Mouse (Mus musculus) layer of hippocampus, postnatal 14 days (tissue): ENCODE measurements around the gene Atp8a2. TPM values are rescaled to one million over a fixed set of nuclear protein-coding genes. Genes with fewer than 3 reads are reported as not detected.
A peak's percentile ranks its signal among the peaks of the same experiment; 100 is the strongest.

Source experiments
- DNase-seq, 2 experiments: peaks; one replicate each; pipeline ENCODE4 v3.0.0; 2021 to 2022; ENCODE audit warnings: low spot score in 2 of 2, mixed read lengths in 1 of 2
- total RNA-seq, 2 experiments: library from RNA; stranded (reverse); gene quantifications; 2 replicates each; pipeline ENCODE4 v1.2.3; 2021

Atp8a2 gene
- total RNA-seq, 2 experiments from 2014 or later = 51.4 to 61.8 TPM

DNA sequence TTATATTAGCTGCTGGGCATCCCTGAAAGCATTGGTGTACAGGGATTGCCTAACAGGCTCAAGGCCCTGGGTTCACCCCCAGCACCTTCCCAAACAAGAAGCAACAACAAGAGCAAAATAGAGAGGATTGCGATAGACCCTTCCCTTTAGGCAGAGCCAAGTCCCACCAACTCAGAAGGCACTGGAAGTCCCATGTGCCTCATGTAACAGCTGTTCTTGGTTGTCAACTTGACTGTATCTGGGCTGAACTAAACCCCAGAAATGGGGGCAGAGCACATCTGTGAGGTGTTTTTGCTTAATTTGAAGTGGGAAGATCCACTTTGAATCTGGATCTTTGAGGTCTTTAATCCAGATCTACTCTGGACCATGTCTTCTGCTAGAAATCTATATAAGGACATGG, 539.9 kb downstream of the Atp8a2 start:
- DNase-seq = no peak

DNA sequence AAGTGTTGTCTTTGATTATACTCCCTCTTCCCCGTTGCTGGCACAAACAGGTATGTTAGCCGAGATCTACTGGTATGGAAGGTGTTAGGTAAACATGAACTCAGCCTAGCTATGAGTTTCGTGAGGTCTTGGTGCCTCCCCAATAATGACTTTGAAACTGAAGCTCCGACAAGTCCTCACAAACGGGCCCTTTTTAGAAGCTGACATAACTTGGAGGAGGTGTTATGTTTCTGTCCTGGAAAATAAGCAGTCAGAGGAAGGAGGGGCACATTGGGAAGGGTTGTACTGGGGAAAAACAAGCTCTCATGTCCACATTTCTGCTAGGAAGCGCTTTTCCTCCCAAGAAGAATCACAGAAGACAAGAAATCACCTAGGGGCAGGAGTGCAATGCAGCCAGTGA, 540.4 kb downstream of the Atp8a2 start:
- DNase-seq = no peak

DNA sequence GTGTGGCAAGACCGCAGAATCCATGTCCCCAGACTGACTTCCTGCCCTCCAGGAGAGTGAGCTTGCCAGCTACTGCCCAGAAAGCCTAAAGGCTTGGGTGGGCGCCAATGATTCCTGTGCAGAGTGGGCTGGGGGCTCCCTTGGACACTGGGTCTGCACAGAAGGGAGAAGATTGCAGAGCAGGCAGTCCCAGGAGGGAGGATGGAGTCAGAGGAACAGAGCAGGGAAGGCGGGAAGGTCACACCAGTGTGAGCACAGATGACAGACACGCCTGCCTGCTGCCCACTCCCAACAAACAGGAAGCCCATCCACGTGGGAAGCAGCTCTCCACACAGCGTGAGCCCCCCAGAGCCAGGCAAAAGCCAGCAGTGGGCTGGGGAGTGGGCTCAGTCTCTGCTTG, 547.6 kb downstream of the Atp8a2 start:
- DNase-seq = no peak

DNA sequence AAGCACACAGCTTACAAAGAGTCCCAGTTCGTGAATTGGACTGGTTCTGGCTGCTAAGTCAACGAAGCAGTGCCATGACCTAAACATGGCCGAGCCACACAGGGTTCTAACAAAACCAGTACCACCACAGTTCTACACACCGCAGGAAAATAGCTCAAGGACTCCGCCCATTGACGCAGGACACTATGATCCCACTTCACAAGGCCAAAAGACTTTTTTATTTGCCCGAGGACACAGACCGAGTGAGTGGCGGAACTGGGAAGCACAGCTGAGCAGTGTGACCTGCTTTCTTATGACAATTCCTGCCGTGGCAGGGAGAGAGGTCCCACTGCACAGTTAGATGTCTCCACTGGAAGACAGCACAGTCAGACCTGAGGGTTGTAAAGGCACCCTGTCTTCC, 548.4 kb downstream of the Atp8a2 start:
- no peak for DNase-seq

DNA sequence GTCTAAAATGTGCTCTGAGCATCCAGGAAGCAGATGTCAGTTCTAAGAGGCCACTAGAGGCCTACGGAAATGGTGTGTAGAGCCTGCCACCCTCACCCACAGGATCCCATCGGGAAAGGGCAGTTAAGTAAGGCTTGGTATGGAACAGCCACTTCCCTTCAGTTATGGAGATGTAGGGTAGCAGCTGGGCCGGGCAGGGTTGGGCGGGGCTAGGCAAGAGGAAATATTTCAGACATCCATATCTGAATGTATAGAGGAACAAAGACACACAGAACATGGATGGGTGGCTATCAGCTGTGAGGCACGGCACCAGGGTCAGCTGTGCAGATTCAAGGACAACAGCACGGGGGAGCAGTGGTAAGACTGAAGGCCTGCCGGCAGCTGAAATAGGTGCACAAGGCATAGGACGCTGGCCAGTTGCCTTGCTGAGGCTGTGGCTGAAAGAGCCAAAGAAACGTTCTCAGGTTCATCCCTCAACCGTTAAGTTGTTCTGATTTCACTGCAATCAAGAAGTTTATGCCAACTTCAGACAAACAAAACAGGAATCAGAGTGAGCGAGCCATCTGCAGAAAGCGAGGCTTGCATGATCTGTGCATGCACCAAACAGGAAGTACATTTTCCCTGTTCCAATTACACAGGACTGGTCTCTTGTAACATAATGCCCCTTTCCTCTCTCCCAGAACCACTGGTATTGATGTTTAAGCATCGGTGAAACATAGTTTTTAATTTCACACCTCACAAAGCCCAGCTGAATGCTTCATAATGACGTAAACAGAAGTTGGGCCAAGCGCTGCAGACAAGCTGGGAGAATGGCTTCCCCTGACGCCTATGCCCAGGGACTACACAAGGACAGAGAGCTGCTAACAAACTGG, 549.9 kb downstream of the Atp8a2 start:
- DNase-seq = peak in 1 of 2 experiments; percentile 9

DNA sequence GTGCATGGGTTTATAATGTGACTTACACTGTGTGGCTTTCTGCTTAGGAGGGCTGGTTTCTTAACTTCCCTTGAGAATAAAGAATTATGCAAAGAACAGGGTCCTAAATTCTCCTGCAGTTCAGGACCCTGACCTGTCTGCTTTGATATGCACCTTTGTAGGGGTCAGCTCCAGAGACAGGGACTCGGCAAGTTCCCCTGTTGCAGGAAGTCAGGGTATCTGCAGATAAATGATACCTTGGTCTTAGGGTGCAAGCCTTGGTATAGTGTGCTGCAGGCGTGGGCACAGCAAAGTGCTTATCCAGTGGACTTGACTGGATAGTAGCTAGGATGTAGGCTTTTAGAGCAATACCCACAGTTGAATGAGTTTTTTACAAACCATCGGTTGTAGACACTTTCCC, 552.1 kb downstream of the Atp8a2 start:
- no peak for DNase-seq

DNA sequence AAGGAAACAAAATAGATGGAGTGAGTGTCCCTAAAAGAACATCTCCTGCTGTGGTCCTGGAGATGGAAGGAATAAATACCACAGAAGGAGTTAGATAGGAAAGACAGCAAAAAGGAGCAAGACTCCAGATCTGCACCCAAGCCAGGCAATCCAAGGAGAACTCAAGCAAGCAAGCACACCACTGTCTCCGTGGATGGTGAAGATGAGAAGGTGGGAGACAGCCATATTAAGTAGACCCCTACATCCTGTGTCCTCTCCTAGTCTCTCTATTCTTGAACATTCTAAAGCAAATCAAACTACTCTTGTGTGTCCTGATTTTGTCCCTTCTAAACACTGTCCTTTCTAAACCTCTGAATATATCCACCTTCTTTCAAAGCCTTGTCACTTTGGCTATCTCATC, 552.8 kb downstream of the Atp8a2 start:
- no peak for DNase-seq

DNA sequence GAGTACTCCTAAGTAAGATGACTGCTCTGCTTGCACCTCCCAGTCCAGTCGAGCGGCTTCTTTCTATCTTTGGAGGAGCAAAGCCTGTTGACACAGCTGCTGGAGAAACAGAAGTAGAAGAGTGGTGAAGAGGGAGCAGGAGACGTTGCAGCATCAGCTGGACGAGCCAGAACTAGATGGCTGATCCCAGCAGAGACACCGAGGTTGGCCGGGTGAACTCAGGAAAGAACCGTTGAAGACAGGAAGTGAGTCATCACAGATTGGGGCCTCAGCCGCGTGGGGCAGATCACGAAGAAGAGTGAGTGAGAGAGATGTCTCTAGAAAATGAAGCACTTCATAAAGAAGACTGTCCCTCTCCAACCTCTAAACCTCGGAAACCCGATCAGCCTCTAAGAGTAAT, 553.4 kb downstream of the Atp8a2 start:
- no peak for DNase-seq

DNA sequence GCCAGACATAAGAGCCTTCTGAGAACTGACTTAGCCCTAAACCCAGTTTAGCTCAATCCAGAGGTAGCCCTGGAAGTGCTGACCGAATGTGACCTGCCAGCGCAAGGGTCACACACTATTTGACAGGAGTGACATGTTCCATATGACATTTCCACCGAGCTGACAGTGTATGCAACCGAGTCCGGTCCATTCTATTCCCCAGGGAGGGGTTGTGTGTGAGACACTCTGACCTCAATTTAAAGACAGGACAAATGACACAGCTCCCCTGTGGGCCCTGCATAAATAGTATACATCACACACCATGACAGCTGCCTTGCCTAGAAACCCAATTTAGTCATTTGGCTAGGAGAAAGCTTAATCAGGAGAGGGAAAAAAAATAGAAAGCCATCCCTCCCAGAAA, 555.1 kb downstream of the Atp8a2 start:
- DNase-seq = no peak

DNA sequence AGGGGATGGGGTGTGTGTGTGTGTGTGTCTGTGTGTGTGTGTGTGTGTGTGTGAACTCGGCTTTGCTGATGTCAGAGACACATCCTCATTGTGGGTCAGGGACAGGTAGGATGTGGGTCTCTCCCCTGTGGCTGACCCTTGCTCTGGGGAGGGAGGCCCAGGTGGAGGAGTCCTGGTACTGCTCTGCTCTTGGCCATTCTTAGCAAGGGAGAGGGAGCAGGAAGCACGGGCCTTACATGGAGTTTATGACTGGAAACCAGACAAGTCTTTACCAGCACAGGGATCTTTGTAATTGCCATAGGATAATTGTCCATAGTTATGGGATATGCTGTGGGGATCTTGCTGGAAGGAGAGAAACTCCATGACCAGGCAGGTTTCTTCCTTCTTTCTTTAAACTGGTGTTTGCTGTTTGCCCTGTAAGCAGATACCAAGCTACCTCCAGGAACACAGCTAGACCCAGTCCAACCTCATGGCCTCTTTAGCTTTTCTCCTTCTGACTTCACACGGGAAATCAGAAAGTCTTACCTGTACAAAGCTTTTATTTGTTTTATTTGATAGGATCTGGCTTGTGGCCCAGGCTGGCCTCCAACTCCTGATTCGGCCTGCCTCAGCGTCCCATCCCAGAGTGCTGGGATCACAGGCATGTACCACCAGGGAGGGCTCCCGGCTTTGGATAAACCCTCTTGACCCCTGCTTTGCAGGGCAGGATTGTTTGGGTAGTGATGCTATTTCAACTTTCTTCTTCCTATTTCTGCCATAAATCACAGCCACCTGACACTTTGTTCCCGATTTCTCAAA, 557.9 kb downstream of the Atp8a2 start:
- no peak for DNase-seq

DNA sequence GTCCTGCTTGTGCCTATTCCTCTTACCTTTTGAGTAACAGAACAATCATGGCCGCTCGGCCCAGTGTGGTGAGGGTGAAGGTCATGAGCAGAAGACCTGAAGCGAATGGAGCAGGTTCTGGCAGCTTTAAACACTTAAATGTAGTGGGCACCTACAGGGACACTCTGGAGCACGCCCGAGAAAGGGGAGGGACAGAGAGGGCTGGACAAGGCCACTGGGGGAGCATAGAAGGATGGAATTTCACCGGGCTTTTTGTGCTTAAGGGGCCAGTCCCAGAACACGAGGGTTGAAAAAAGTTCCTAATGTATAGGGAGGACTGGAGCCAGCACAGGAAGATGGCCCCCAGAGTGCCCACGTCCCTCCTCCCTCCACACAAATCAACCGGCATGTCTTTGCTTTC, 563.0 kb downstream of the Atp8a2 start:
- no peak for DNase-seq

DNA sequence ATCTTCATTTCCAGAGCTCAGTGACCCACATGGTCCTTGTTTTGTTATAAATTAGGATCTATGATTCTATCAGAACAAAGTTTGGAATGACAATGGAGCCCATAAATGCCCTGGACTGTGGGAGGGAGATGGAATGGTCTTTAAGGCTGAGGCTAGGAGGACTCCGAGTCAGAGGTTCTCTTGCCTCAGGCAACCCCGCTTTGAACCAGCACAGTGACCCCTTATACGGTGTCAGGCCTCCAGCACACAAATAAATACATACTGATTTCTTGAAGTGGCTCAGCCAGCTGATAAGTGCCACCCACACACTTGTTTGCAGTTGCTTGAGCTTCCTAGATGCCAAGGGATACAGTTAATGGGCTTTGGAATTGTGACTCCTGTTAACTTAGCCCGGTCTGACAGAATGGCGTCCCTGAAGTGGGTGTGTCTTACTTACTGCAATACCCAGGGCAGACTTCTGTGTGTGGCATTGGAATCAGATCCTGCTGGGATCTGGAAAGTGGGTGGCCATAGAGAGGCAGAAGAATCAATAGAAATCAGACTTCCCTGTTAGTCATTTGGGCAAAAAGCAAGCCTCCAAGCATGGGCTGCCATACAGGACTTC, 563.6 kb downstream of the Atp8a2 start:
- no peak for DNase-seq

DNA sequence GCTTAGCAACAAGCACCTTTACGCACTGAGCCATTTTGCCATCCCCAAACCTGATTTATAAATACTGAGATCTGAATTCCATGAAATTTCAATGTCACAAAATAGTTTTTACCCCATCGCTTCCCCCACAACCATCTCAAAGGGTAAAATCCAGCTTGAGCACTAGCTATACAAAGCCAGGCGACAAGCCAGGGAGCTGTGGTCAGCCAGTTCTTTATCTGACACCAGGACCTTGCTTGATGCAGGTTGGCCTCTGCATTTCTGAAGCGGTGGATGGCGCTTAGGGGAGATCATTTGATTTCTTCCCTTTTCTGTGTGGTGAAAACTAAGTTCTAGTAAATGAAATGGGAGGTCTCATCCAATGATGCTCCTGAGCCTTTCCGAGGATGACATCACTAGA, 564.9 kb downstream of the Atp8a2 start:
- no peak for DNase-seq

DNA sequence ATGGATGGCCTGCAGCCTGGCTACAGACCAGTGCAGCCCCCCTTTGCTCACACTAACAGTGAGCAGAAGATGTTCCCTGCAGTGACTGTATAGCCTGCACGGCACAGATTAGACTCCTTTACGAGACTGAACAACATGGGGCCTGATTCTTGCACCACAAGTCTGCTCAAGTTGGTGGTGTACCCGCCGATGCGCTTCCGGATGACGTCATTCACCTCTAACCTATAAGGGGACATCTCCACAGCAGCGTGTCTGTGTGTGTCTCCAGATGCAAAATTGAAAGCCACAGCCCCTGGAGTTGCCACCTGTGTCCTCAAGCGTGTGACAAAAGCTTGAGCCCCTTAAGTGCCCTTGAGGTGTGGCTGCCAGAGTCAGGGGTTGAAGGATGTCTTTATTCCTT, 566.9 kb downstream of the Atp8a2 start:
- no peak for DNase-seq

DNA sequence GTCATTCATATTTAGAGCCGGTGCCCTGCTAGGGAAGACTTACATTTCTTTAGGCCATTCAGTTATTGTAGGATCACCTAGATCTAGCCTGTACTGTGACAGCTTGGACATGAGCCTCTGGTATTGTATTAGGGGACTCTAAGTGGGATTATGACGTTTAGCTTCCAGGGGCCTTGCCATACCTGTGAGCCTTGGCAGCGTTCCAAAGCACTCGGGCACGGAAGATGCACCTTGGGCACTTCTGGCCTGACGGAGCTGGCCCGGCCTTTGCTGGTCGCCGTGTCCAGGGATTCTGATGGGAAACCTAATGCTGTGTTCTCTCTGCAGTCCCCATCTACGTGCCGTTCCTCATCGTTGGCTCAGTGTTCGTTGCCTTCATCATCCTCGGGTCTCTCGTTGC, 567.7 kb downstream of the Atp8a2 start:
- no peak for DNase-seq

DNA sequence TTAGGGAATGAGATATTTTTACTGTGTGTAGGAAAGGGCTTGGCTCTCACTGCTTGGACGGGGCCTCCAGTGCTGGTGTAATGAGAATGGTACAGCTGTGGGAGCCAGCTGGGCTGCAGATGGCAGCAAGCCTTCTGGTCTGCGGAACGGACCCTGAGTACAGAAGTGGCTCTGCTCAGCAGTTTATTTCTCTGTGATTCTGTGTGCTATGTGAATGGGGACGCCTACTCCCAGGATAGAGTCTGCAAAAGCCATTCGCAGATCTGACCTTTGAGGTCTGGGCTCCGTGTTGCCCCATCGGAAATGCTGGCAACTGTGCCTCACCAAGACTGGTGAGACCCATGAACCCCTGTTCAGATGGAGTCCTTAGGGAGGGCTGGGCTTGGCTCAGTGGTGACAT, 569.2 kb downstream of the Atp8a2 start:
- DNase-seq = peak; percentile 34 to 55

DNA sequence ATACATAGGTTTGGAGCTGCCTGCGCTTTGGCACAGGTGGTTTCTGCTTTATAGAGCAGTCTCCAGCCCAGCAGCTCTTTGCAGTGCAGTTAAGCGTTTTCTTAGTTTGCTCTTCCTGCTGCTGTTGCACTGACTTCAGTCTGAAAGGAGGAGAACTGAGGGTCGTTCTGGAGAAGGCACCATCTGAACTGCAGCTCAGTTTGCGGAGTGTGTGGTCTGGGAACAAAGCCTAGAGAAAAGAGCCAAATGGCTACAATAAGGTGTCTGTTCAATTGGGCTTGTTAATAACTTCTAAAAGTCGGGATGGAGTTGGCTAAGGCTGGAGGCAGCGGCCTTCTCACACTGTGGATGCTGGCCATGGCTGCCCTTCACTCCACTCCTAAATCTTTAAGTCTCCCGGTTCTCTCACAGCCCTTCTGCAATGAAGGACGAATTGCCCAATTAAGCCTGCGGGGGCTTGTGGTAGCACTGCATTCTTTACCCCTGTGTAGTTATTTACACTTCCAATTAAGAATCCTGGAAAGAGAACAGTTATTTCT, 569.8 kb downstream of the Atp8a2 start:
- peak in 1 of 2 experiments; percentile 29 for DNase-seq

DNA sequence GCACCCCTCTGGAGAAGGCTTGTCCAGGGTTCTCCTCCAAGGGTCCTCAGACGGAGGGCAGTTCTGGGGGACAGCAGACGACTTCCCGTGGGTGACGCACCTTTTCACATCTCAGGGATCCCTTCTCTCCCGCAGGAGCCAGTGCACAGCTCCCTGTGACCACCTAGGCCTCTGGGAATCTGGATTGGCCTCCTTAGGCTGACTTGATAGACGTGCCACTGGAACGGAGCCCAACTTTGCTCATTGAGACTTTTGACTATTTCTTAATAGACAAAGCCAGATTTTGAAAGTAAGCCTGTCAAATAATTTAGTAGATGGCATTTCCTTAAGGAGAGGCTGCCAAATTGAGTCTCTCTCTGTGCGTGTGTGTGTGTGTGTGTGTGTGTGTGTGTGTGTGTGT, 570.3 kb downstream of the Atp8a2 start:
- no peak for DNase-seq

DNA sequence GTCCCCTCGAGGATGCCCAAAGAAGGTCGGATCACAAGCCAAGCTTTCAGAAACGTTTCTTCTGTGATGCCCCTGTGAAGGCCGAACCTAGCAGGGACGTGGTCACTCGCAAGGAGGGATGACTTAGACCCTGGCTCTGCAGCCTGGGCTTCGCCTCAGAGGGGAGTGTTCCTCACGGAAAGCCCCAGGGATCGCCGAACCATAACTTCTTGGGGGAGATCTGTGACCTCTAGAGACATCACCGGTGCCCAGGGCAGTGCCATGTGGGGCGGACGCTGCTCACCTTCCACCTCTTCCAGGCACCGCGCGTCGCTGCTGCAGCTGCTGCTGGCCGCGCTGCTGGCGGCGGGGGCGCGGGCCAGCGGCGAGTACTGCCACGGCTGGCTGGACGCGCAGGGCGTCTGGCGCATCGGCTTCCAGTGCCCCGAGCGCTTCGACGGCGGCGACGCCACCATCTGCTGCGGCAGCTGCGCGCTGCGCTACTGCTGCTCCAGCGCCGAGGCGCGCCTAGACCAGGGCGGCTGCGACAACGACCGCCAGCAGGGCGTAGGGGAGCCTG, 571.1 kb downstream of the Atp8a2 start:
- DNase-seq = peak in 1 of 2 experiments; percentile 14

DNA sequence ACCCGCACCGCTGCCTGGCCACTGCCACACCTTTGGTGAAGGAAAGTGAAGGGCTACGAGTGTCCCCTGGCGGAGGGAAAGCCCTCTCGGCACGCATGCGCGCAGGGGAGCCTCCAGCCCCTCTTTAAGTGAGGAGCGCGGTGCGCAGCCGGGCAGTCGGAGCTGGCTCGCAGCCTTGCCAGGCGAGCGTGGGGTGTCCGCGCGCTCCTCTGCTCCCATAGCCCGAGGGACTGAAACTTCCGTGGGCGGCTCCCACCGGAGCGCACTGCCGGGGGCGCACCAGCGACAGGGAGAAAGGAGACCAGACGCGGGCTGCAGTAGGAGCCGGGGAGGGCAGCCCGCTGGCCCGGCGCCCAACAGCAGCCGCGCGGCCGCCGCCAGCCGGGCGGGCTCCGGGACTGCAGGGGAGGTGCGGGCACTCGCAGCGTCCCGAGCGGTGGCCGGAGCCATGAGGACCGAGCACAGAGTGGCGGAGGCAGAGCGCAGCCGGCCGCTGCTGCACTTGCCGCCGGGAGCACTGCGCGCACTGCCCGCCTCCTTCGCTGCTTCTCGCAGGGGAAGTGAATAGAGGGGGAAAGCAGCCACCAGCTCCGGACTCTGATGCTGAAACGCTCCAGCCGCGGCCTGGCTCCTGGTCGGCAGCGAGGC, 571.7 kb downstream of the Atp8a2 start, which contains the start of gene Shisa2:
Gene Shisa2 (plus strand): TSS at position 151 of the 648 bp plus-strand sequence.
- DNase-seq = peak; percentile 64 to 65
